Mouse (Mus musculus) hindbrain, embryonic 15.5 days (tissue): ENCODE measurements around the gene B3gat3. TPM values are rescaled to one million over a fixed set of nuclear protein-coding genes. Genes with fewer than 3 reads are reported as not detected.

Experiments
- ATAC-seq: fragments of 200-750 bp; cut with Nextera tagmentation; 2 replicates; pipeline ENCODE4 v1.8.0; 2017; ENCODE audit warnings: low read depth, moderate number of reproducible peaks, moderate TSS enrichment; ENCODE audit not compliant: low FRiP score
- H3K27ac ChIP-seq: fragments of 300-500 bp; sonication (generic); replicated peaks from 2 replicates; pipeline ENCODE4 v1.5.1; 2015; ENCODE audit warnings: mild to moderate bottlenecking, inconsistent platforms
- H3K27me3 ChIP-seq: fragments of 300-500 bp; sonication (generic); 2 replicates; pipeline ENCODE4 v1.6.1; 2015; ENCODE audit warnings: control low read depth, inconsistent platforms
- H3K36me3 ChIP-seq: fragments of 300-500 bp; sonication (generic); 2 replicates; pipeline ENCODE4 v1.6.1; 2015; ENCODE audit warnings: control low read depth, inconsistent platforms
- H3K4me1 ChIP-seq: fragments of 300-500 bp; sonication (generic); replicated peaks from 2 replicates; pipeline ENCODE4 v1.6.1; 2015; ENCODE audit warnings: control low read depth, inconsistent platforms
- H3K4me2 ChIP-seq: fragments of 300-500 bp; sonication (generic); 2 replicates; pipeline ENCODE4 v1.6.1; 2015; ENCODE audit warnings: moderate library complexity, mild to moderate bottlenecking, inconsistent platforms
- H3K4me3 ChIP-seq: fragments of 300-500 bp; sonication (generic); 2 replicates; pipeline ENCODE4 v1.5.1; 2015; ENCODE audit warnings: mild to moderate bottlenecking, inconsistent platforms
- H3K9ac ChIP-seq: fragments of 300-500 bp; sonication (generic); 2 replicates; pipeline ENCODE4 v1.6.1; 2015; ENCODE audit warnings: inconsistent platforms
- H3K9me3 ChIP-seq: fragments of 300-500 bp; sonication (generic); 2 replicates; pipeline ENCODE4 v1.6.1; 2016; ENCODE audit warnings: control low read depth, inconsistent platforms
- WGBS: fragments of 180-500 bp; shearing (Covaris S2); methylation state at CpG from one replicate; pipeline ENCODE4 v1.1.7; 2015; 5-methylcytosine and 5-hydroxymethylcytosine counted together
- polyA plus RNA-seq: library from polyadenylated mRNA; unstranded; fragments of >200 nt; fragmentation: Nextera tagmentation; extraction: Ambion mirVana; gene quantifications from 2 replicates; pipeline ENCODE4 v1.2.1, GENCODE M21; 2015

Gene B3gat3
- polyA plus RNA-seq, 1 experiment from 2014 or later, result 98.1 TPM

GRCm38 (mm10) chr19:8930117-8930516 lies 9.9 kb downstream of the B3gat3 start:
- WGBS, result 19% methylated on average over 11 of the region's 11 CpGs
- ATAC-seq, result 0 out of 2 replicates have a peak, but pooled peaks have one; percentile 1
- H3K4me1 ChIP-seq, result peaks cover 18% of the 10 kb centered on the region
- H3K36me3 ChIP-seq, result peaks cover 19% of the 10 kb centered on the region
- H3K4me3 ChIP-seq, result peak overlapping the region; percentile 57
- peak overlapping the region; percentile 78 for H3K4me2 ChIP-seq
- peak overlapping the region; percentile 53 for H3K9ac ChIP-seq
- no peaks in the 10 kb centered on the region for H3K9me3 ChIP-seq
- H3K27ac ChIP-seq, result 0 out of 2 replicates have a peak overlapping the region, but pooled peaks have one; percentile 61
- no peaks in the 10 kb centered on the region; the same call in 1 of the 2 replicates for H3K27me3 ChIP-seq

- WGBS, result 90% methylated on average over 7 of the region's 7 CpGs
Measured at GRCm38 (mm10) chr19:8930771-8931170, 10.6 kb downstream of the B3gat3 start.

GRCm38 (mm10) chr19:8936736-8937135 lies 16.6 kb downstream of the B3gat3 start:
- no peak overlapping the region for H3K27ac ChIP-seq
- H3K9me3 ChIP-seq, result no peaks in the 10 kb centered on the region
- no peak overlapping the region for H3K4me3 ChIP-seq
- no peak overlapping the region for H3K9ac ChIP-seq
- H3K36me3 ChIP-seq, result 0 out of 2 replicates have a peak, but pooled peaks cover 2% of the 10 kb centered on the region
- WGBS, result 84% methylated on average over 2 of the region's 2 CpGs
- H3K27me3 ChIP-seq, result no peaks in the 10 kb centered on the region
- H3K4me2 ChIP-seq, result no peak overlapping the region
- peaks cover 12% of the 10 kb centered on the region for H3K4me1 ChIP-seq
- no peak for ATAC-seq

More at GRCm38 (mm10) chr19:8930771-8931170, 10.6 kb downstream of the B3gat3 start:
- Histone ChIP-seq H3K4me3 (no peak overlapping the region), H3K27me3 (no peaks in the 10 kb centered on the region; the same call in 1 of the 2 replicates), H3K4me2 (peak overlapping the region; percentile 78; the same call in 1 of the 2 replicates), H3K4me1 (peaks cover 18% of the 10 kb centered on the region), H3K9me3 (no peaks in the 10 kb centered on the region), H3K27ac (no peak overlapping the region), H3K9ac (no peak overlapping the region), H3K36me3 (peaks cover 18% of the 10 kb centered on the region)
- ATAC-seq, result no peak

GRCm38 (mm10) chr19:8940526-8941133 lies 20.5 kb downstream of the B3gat3 start:
- Histone ChIP-seq H3K9ac (no peak overlapping the region; the same call in 1 of the 2 replicates), H3K4me2 (peak overlapping the region; percentile 66; the same call in 1 of the 2 replicates), H3K9me3 (no peaks in the 10 kb centered on the region), H3K27me3 (no peaks in the 10 kb centered on the region), H3K36me3 (peaks cover 10% of the 10 kb centered on the region), H3K4me1 (peaks cover 37% of the 10 kb centered on the region), H3K4me3 (peak overlapping the region; percentile 92; the same call in 1 of the 2 replicates), H3K27ac (no peak overlapping the region)
- 84% methylated on average over 15 of the region's 15 CpGs for WGBS
- ATAC-seq, result no peak

- H3K27me3 ChIP-seq, result no peaks in the 10 kb centered on the region
- peaks cover 37% of the 10 kb centered on the region for H3K4me1 ChIP-seq
- H3K4me2 ChIP-seq, result peak overlapping the region; percentile 66
- H3K4me3 ChIP-seq, result peak overlapping the region; percentile 92
- ATAC-seq, result peak; percentile 24; the same call in 1 of the 2 replicates
- no peaks in the 10 kb centered on the region for H3K9me3 ChIP-seq
- H3K9ac ChIP-seq, result peak overlapping the region; percentile 94
- H3K36me3 ChIP-seq, result peaks cover 13% of the 10 kb centered on the region
- H3K27ac ChIP-seq, result peak overlapping the region; percentile 90
- WGBS, result 29% methylated on average over 10 of the region's 10 CpGs
Measured at GRCm38 (mm10) chr19:8941136-8941514, 21.0 kb downstream of the B3gat3 start.

GRCm38 (mm10) chr19:8941515-8942217 lies 21.5 kb downstream of the B3gat3 start, which contains the start of gene Mta2:
Mta2 (plus strand) TSS chr19:8941875.
- ATAC-seq, result peak; percentile 95
- Histone ChIP-seq H3K27ac (peak within 1 kb of the TSS; percentile 90), H3K27me3 (no peaks in the 10 kb centered on the region), H3K4me2 (peak within 1 kb of the TSS; percentile 66), H3K36me3 (peaks cover 18% of the 10 kb centered on the region), H3K4me1 (peaks cover 37% of the 10 kb centered on the region), H3K9ac (peak within 1 kb of the TSS; percentile 94), H3K4me3 (peak within 1 kb of the TSS; percentile 92), H3K9me3 (no peaks in the 10 kb centered on the region)
- under 1% methylated on average over 64 of the region's 64 CpGs for WGBS

GRCm38 (mm10) chr19:8942276-8942964 lies 22.2 kb downstream of the B3gat3 start:
- Histone ChIP-seq H3K36me3 (peaks cover 24% of the 10 kb centered on the region), H3K4me2 (peak overlapping the region; percentile 66), H3K4me1 (peaks cover 37% of the 10 kb centered on the region), H3K9me3 (no peaks in the 10 kb centered on the region), H3K9ac (peak overlapping the region; percentile 94), H3K27me3 (no peaks in the 10 kb centered on the region), H3K27ac (peak overlapping the region; percentile 90), H3K4me3 (peak overlapping the region; percentile 92)
- under 1% methylated on average over 46 of the region's 46 CpGs for WGBS
- peak; percentile 29; the same call in 1 of the 2 replicates for ATAC-seq

- H3K36me3 ChIP-seq, result peaks cover 31% of the 10 kb centered on the region
- no peaks in the 10 kb centered on the region for H3K9me3 ChIP-seq
- ATAC-seq, result no peak
- H3K9ac ChIP-seq, result peak overlapping the region; percentile 94
- no peaks in the 10 kb centered on the region for H3K27me3 ChIP-seq
- WGBS, result 66% methylated on average over 2 of the region's 2 CpGs
- H3K4me1 ChIP-seq, result peaks cover 37% of the 10 kb centered on the region
- peak overlapping the region; percentile 92 for H3K4me3 ChIP-seq
- peak overlapping the region; percentile 66 for H3K4me2 ChIP-seq
- H3K27ac ChIP-seq, result peak overlapping the region; percentile 90; the same call in 1 of the 2 replicates
Measured at GRCm38 (mm10) chr19:8943047-8943446, 22.9 kb downstream of the B3gat3 start.

GRCm38 (mm10) chr19:8944062-8944461 lies 23.9 kb downstream of the B3gat3 start:
- peak overlapping the region; percentile 13 for H3K4me3 ChIP-seq
- WGBS, result 60% methylated on average over 5 of the region's 5 CpGs

GRCm38 (mm10) chr19:8944750-8945149 lies 24.6 kb downstream of the B3gat3 start:
- H3K27ac ChIP-seq, result no peak overlapping the region
- peaks cover 37% of the 10 kb centered on the region for H3K4me1 ChIP-seq
- no peaks in the 10 kb centered on the region for H3K27me3 ChIP-seq
- ATAC-seq, result no peak
- no peak overlapping the region for H3K4me3 ChIP-seq
- peak overlapping the region; percentile 66 for H3K4me2 ChIP-seq
- 0 out of 2 replicates have a peak overlapping the region, but pooled peaks have one; percentile 12 for H3K9ac ChIP-seq
- peaks cover 45% of the 10 kb centered on the region for H3K36me3 ChIP-seq
- H3K9me3 ChIP-seq, result no peaks in the 10 kb centered on the region
- WGBS, result 32% methylated on average over 5 of the region's 5 CpGs

More at GRCm38 (mm10) chr19:8944062-8944461, 23.9 kb downstream of the B3gat3 start:
- H3K36me3 ChIP-seq, result peaks cover 41% of the 10 kb centered on the region
- no peak overlapping the region for H3K27ac ChIP-seq
- no peaks in the 10 kb centered on the region for H3K27me3 ChIP-seq
- 0 out of 2 replicates have a peak overlapping the region, but pooled peaks have one; percentile 94 for H3K9ac ChIP-seq
- H3K4me2 ChIP-seq, result peak overlapping the region; percentile 66; the same call in 1 of the 2 replicates
- H3K4me1 ChIP-seq, result peaks cover 37% of the 10 kb centered on the region
- H3K9me3 ChIP-seq, result no peaks in the 10 kb centered on the region
- no peak for ATAC-seq

- peaks cover 47% of the 10 kb centered on the region for H3K36me3 ChIP-seq
- WGBS, result 81% methylated on average over 6 of the region's 6 CpGs
- no peak overlapping the region for H3K27ac ChIP-seq
Measured at GRCm38 (mm10) chr19:8945251-8945650, 25.1 kb downstream of the B3gat3 start.

More at GRCm38 (mm10) chr19:8945251-8945650, 25.1 kb downstream of the B3gat3 start:
- H3K4me2 ChIP-seq, result peak overlapping the region; percentile 66; the same call in 1 of the 2 replicates
- no peaks in the 10 kb centered on the region for H3K9me3 ChIP-seq
- H3K4me1 ChIP-seq, result peaks cover 37% of the 10 kb centered on the region
- no peak for ATAC-seq
- no peak overlapping the region for H3K9ac ChIP-seq
- no peak overlapping the region for H3K4me3 ChIP-seq
- H3K27me3 ChIP-seq, result no peaks in the 10 kb centered on the region
